Mouse (Mus musculus): ENCODE measurements around the gene Cttnbp2nl.

Gene Cttnbp2nl

DNA sequence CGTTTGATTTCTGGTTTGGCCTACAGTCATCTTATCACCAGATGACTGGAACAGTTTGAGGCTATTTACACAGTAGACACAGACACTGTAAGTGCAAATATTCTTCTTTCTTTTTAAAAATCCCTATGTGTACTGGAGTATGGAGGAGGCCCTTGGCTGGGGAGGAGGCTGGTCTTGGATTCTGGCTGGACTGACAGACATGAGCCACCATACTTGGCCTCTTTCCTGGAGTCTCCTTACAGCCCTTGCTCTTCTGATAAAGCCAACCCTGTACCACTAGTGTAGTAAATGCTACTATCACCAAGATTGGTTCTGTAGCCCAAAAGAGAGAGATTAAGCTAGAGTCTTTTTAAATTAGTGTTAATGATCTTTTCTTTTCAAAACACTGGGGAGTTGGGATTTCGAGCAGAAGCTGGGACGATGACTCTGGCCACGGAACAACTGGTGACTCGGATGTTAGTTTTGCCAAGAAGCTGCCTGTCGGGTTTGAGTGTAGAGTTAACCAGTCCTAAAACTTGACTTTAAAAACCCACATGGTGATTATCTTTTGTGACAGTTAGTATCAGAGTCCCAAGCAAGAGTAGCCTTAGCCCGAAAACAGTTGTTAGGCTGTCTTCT lies 40.1 kb downstream of the Cttnbp2nl start:
- no peak for DNase-seq

DNA sequence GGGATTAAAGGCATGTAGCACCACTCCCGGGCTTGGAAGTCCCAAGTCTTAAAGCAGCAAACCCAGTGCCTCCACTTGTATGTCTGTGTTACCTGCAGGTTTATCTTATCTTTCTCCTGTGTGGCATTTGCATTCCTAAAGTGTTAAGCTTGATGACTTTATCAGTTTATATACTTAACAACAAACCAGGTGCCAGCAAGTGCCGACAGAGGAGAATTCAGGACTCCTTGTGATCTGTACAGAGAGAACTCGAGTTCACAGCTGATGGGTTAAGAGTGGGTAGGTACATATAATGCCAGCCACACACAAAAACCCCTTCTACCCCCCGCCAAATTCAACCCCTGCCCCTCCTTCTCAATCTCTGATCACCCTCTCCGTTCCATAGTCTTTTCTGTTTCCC lies 41.1 kb downstream of the Cttnbp2nl start:
- no peak for DNase-seq

GRCm38 (mm10) chr3:105010681-105011339 lies 42.1 kb downstream of the Cttnbp2nl start:
- no peak for DNase-seq

GRCm38 (mm10) chr3:105008070-105008469 lies 44.9 kb downstream of the Cttnbp2nl start:
- no peak for DNase-seq

DNA sequence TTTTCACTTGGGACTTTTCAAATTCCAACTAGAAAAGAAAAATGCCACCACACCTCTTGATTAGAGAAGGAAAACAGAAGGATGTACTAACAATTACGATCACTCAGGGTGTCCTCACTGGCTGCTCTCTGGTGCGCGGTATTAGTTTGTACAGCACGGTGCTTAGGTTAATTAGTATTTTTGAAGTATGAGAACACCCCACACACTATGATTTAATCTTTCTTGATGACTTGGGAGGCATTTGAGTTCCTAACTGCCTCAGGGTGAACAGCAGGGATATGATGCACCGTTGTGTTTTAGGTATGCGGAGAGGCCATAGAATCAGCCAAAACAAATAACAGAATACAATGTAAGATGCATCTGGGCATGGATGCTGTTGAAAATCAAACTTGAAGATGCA lies 46.8 kb downstream of the Cttnbp2nl start:
- no peak for DNase-seq

GRCm38 (mm10) chr3:105005561-105006065 lies 47.3 kb downstream of the Cttnbp2nl start:
- DNase-seq = no peak

- no peak for DNase-seq
Measured at GRCm38 (mm10) chr3:105005011-105005410, 47.9 kb downstream of the Cttnbp2nl start.

- no peak for DNase-seq
Measured at GRCm38 (mm10) chr3:105003960-105004463, 48.9 kb downstream of the Cttnbp2nl start.

DNA sequence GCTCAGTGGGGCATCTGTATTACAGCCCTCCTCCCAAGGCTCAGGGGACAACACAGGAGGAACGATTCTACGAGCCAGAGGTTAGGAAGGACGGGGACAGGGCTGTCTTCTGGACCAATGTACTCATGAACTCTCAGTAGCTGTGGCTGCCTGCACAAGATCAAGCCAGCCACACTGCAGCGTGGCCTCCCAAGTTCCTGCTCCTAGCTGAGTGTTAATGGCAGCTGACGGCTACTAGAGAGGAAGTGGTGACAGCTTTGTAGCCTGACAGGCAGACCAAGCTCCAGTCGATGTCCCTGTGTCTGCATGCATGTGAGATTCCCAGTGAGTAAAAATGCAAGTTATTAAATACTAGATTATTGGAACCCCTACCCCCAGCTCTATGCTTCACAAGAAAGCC lies 51.6 kb downstream of the Cttnbp2nl start:
- no peak for DNase-seq

DNA sequence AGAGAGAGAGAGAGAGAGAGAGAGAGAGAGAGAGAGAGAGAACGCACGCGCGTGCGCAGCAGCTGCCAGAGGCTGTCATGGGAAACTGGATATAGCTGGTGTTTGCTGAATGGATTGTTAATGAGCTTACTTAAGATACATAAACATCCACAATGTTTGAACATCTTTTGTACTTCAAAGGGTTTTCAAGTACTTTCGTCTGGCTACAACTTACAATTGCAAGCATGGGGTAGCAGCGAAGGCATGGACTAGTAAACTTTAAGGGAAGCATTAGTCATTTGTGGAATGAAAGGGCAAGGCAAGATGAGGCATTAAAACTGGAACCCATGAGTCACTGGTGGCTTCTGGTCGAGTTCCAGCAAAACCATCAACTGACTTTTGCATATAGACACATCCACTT lies 52.4 kb downstream of the Cttnbp2nl start:
- DNase-seq = no peak

DNA sequence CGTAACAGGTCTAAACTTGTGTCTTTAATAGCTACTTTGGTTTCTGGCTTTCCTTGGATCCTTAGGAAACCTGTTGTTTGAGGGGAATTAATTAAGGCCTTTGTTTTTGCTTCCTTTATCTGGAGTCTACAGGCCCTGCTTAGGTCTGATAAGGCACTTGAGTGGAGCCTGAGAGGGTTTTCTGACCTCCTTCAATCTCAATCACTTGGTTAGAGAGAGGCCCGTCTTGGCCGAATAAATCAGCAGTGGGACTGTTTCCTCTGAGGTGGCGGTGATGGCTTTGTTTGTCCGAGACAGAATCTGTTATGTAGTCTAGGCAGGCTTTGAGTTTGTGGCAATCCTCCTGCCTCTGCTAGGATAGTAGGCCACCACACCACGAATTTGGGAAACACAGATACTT lies 55.4 kb downstream of the Cttnbp2nl start:
- DNase-seq = no peak

DNA sequence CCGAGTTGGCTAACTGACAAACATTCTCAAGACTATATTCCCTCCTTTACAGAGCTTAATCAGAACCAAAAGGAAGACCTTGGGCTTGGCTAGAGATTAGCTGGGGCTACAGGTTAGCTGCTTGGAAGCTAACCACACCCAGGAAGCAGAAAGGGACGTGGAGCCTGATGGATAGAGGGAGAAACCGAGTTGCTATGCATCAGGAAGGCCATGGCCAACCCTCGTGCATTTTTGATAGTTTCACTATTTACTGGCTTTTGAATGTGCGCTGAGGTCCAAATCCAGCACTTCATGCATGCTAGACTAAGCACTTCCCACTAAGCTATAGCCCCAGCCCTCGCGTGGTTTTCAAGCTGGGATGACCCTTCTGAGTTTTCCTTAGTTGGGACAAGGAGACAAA lies 57.2 kb downstream of the Cttnbp2nl start:
- no peak for DNase-seq

DNA sequence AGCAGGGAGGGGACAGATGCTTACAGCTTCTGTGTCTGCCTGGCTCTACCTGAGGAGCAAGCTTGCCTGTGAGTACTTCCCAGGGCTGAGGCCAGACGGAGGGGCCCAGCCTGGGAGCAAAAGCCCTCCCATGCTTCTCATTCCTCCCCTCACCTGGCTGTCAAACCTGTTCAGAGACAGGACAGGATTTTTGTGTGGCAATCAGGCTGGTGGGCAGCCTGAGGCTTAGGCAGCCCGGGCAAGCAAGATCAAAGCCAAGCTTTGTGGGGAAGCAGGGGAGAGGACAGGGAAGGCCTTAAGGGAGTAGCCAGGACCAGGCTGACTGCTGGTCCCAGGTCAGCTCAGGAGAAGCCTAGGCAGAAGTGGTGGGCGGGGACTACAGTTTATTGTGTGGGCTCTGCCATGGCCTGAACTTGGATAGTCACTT lies 58.5 kb downstream of the Cttnbp2nl start:
- no peak for DNase-seq

- no peak for DNase-seq
Measured at GRCm38 (mm10) chr3:104993800-104994199, 59.1 kb downstream of the Cttnbp2nl start.

GRCm38 (mm10) chr3:104992709-104993388 lies 60.1 kb downstream of the Cttnbp2nl start:
- DNase-seq = peak; percentile 86

GRCm38 (mm10) chr3:104991703-104992102 lies 61.2 kb downstream of the Cttnbp2nl start:
- DNase-seq = no peak

DNA sequence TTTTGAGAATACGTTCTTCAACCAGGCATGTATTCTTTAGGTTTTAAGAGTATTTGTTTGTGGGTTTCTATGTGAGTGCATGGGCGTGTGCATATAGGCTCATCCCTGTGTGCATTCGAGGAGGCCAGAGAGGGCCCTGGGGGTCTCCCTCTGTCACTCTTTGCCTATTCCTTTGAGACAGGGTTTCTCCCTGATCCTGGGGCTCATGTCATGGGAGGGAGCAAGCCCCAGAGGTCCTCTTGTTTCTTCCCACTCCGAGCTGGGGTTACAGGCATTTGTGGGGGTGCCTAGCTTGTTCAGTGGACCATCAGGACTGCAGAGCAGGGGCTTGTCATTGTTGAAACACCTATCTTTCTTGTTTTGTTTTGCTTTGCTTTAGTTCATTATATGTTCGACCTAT lies 65.1 kb downstream of the Cttnbp2nl start:
- no peak for DNase-seq

DNA sequence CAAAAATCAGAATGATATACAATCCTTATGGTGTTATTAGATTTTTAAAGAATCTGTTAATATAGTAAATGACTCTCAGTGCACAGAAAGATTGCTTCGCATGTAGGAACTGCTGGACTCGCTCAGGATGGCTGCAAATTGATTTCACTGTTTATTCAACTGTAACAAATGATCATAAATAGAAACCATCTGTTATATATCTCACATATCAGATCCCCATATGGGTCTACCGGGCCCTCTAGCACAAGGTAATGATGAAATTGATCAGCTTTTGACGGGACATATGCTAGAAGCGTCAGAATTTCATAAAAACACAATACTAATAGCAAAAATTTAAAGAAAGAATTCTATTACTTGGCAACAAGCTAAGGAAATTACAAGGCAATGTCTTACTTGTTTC lies 73.2 kb downstream of the Cttnbp2nl start:
- DNase-seq = no peak

DNA sequence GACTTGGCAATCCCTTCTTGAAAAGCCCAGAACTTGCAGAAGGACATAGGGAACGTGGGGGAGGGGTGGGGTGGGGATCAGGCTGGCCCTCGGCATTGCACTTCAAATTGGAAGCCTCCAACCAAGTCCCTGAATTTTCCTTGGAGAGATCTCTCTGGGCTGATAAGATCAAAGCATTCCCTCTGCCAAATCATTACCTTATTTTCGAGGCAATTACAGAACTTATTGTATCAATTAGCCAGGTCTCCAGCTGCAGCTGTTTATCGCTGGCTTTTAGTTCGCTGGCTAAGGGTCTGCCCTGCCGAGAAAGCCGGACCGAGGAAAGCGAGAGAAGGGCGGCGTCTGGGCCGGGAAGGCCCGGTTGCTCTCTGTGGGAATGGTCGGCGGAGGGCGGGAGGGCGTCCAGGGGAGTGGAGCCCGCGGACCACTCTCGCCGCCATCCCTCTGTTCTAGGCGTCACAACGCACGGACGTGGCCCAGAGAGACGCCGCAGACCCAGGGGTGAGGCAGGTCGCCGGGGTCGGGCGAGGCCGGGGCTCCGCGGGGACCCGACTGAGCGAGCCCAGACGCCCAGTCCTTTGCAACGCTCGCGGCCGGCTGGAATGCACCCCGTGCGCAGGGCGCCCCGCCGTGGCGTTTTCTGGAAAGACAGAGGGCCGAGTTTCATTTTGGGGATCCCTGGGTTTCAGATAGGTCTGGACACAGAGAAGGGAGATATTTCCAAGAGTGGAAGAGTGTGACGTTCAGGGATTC lies 85.2 kb downstream of the Cttnbp2nl start:
- DNase-seq = peak; percentile 83

GRCm38 (mm10) chr3:104965991-104966554 lies 86.9 kb downstream of the Cttnbp2nl start:
- no peak for DNase-seq

- no peak for DNase-seq
Measured at GRCm38 (mm10) chr3:104965070-104965855, 87.7 kb downstream of the Cttnbp2nl start.
